Mouse (Mus musculus) embryonic facial prominence, embryonic 14.5 days (tissue): ENCODE measurements around the gene Spindoc. TPM values are rescaled to one million over a fixed set of nuclear protein-coding genes. Genes with fewer than 3 reads are reported as not detected.

ENCODE experiments used
- ATAC-seq: fragments of 200-750 bp; cut with Nextera tagmentation; 2 replicates; pipeline ENCODE4 v1.8.0; 2017; ENCODE audit warnings: low read depth, moderate number of reproducible peaks, moderate TSS enrichment
- DNase-seq: peaks from one replicate; pipeline ENCODE4 v3.0.0-alpha.2; 2015; ENCODE audit warnings: low spot score
- H3K27ac ChIP-seq: fragments of 300-500 bp; sonication (generic); replicated peaks from 2 replicates; pipeline ENCODE4 v1.5.1; 2014; ENCODE audit warnings: low read depth, mild to moderate bottlenecking, low read length, moderate library complexity
- H3K27me3 ChIP-seq: fragments of 300-500 bp; sonication (generic); replicated peaks from 2 replicates; pipeline ENCODE4 v1.6.1; 2014; ENCODE audit warnings: low read length; ENCODE audit not compliant: control insufficient read depth, insufficient read depth
- H3K36me3 ChIP-seq: fragments of 300-500 bp; sonication (generic); 2 replicates; pipeline ENCODE4 v1.6.1; 2014; ENCODE audit warnings: low read length, mixed read lengths; ENCODE audit not compliant: control insufficient read depth, insufficient read depth
- H3K4me1 ChIP-seq: fragments of 300-500 bp; sonication (generic); 2 replicates; pipeline ENCODE4 v1.6.1; 2014; ENCODE audit warnings: antibody characterized with exemption, low read length; ENCODE audit not compliant: control insufficient read depth, insufficient read depth
- H3K4me2 ChIP-seq: fragments of 300-500 bp; sonication (generic); 2 replicates; pipeline ENCODE4 v1.6.1; 2014; ENCODE audit warnings: low read depth, mild to moderate bottlenecking, low read length, moderate library complexity, mixed read lengths
- H3K4me3 ChIP-seq: fragments of 300-500 bp; sonication (generic); 2 replicates; pipeline ENCODE4 v1.5.1; 2014; ENCODE audit warnings: low read depth, mild to moderate bottlenecking, low read length
- H3K9ac ChIP-seq: fragments of 300-500 bp; sonication (generic); 2 replicates; pipeline ENCODE4 v1.6.1; 2014; ENCODE audit warnings: low read depth, mild to moderate bottlenecking, low read length, moderate library complexity, mixed read lengths
- H3K9me3 ChIP-seq: fragments of 300-500 bp; sonication (generic); 2 replicates; pipeline ENCODE4 v1.6.1; 2016; ENCODE audit warnings: low read length; ENCODE audit not compliant: control insufficient read depth
- WGBS: fragments of 180-500 bp; shearing (Covaris S2); extraction: QIAGEN DNeasy Blood & Tissue Kit; methylation state at CpG from one replicate; pipeline ENCODE4 v1.1.7; 2014; 5-methylcytosine and 5-hydroxymethylcytosine counted together
- polyA plus RNA-seq: library from polyadenylated mRNA; unstranded; fragments of >200 nt; fragmentation: Nextera tagmentation; extraction: Ambion mirVana; gene quantifications from 2 replicates; pipeline ENCODE4 v1.2.1, GENCODE M21; 2014

Gene Spindoc
- polyA plus RNA-seq, 1 experiment from 2014 or later = 23.5 TPM

DNA sequence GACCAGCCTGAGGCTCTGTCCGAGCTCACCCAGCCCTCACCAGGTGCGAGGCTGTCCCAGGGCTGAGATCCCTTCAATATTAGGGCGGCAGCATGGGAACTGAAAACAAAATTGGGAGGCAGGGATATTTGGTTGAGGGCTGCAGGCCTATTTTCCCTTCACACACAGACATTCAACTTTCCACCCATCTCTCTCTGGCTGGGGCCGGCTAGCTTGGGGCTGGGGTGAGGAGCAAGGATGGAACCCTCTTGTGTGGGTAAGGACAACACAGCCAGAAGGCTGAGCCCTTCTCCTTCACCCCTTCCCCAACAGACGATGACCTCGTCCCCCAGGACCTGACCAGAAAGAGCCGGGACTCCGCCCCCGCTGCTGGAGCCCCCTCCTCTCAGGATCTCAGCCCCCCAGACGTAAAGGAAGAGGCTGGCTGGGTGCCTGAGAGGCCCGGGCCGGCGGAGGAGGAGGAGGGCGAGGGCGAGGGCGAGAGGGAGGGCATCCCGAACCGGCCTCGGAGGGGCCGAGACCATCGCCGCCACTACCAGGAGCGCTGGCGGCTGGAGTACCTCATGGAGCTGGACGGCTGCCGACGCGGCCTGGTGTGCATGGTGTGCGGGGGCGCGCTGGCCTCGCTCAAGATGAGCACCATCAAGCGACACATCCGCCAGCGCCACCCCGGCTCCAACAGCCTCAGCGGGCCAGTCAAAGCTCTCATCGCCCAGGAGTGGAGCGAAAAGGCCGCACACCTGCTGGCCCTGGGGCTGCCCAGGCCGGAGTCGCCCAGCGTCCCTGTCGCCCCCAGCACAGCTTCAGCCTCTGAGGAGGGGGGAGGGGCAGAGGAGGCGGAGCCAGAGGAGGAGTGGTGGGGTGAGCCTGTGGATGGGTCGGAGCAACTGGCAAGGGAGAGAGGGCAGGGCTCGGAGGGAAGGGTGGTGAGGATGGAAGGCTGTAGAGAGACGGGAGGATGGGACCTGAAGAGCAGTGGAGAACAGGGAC, 39.1 kb upstream of the Spindoc start:
- Histone ChIP-seq H3K36me3 (peaks cover 70% of the 10 kb centered on the region), H3K9ac (peak overlapping the region; percentile 50), H3K4me3 (peak overlapping the region; percentile 22), H3K4me1 (peaks cover 47% of the 10 kb centered on the region), H3K4me2 (peak overlapping the region; percentile 48), H3K9me3 (no peaks in the 10 kb centered on the region), H3K27me3 (no peaks in the 10 kb centered on the region), H3K27ac (peak overlapping the region; percentile 65)
- DNase-seq = peak; percentile 76
- 15% methylated on average over 27 of the region's 48 CpGs for WGBS
- ATAC-seq = peak; percentile 5; the same call in 1 of the 2 replicates

- H3K9ac ChIP-seq = peak overlapping the region; percentile 32; the same call in 1 of the 2 replicates
Measured at GRCm38 (mm10) chr19:7420841-7421601, 38.2 kb upstream of the Spindoc start.

GRCm38 (mm10) chr19:7420108-7420507, 37.3 kb upstream of the Spindoc start:
- Histone ChIP-seq H3K27me3 (no peaks in the 10 kb centered on the region), H3K4me2 (peak overlapping the region; percentile 84), H3K4me1 (peaks cover 56% of the 10 kb centered on the region), H3K27ac (no peak overlapping the region), H3K4me3 (peak overlapping the region; percentile 87; the same call in 1 of the 2 replicates), H3K9ac (peak overlapping the region; percentile 96), H3K9me3 (no peaks in the 10 kb centered on the region), H3K36me3 (peaks cover 54% of the 10 kb centered on the region)
- ATAC-seq = no peak
- 51% methylated on average over 12 of the region's 12 CpGs for WGBS
- DNase-seq = no peak

More at GRCm38 (mm10) chr19:7420841-7421601, 38.2 kb upstream of the Spindoc start:
- Histone ChIP-seq H3K27ac (no peak overlapping the region), H3K9me3 (no peaks in the 10 kb centered on the region), H3K4me2 (peak overlapping the region; percentile 84), H3K4me1 (peaks cover 51% of the 10 kb centered on the region), H3K4me3 (peak overlapping the region; percentile 22; the same call in 1 of the 2 replicates), H3K36me3 (peaks cover 63% of the 10 kb centered on the region), H3K27me3 (no peaks in the 10 kb centered on the region)
- 47% methylated on average over 11 of the region's 27 CpGs for WGBS
- DNase-seq = no peak
- ATAC-seq = no peak

- peak overlapping the region; percentile 84 for H3K4me2 ChIP-seq
- ATAC-seq = no peak
- peaks cover 45% of the 10 kb centered on the region for H3K36me3 ChIP-seq
- no peaks in the 10 kb centered on the region for H3K27me3 ChIP-seq
- no peaks in the 10 kb centered on the region for H3K9me3 ChIP-seq
- no peak for DNase-seq
- H3K9ac ChIP-seq = peak overlapping the region; percentile 96
- peaks cover 56% of the 10 kb centered on the region for H3K4me1 ChIP-seq
- peak overlapping the region; percentile 87 for H3K4me3 ChIP-seq
- WGBS = 19% methylated on average over 6 of the region's 6 CpGs
- no peak overlapping the region for H3K27ac ChIP-seq
Measured at GRCm38 (mm10) chr19:7419134-7419533, 36.3 kb upstream of the Spindoc start.

- peak overlapping the region; percentile 98 for H3K27ac ChIP-seq
- H3K4me3 ChIP-seq = peak overlapping the region; percentile 87
- ATAC-seq (peak; percentile 76), DNase-seq (peak; percentile 86)
- no peaks in the 10 kb centered on the region for H3K9me3 ChIP-seq
- H3K36me3 ChIP-seq = peaks cover 36% of the 10 kb centered on the region
- peak overlapping the region; percentile 96 for H3K9ac ChIP-seq
- H3K4me1 ChIP-seq = peaks cover 50% of the 10 kb centered on the region
- under 1% methylated on average over 32 of the region's 59 CpGs for WGBS
- peak overlapping the region; percentile 84 for H3K4me2 ChIP-seq
- H3K27me3 ChIP-seq = no peaks in the 10 kb centered on the region
Measured at GRCm38 (mm10) chr19:7417911-7418849, 35.4 kb upstream of the Spindoc start.

GRCm38 (mm10) chr19:7416834-7417735, 34.3 kb upstream of the Spindoc start, which contains the start of gene 2700081O15Rik:
Gene 2700081O15Rik, plus strand, starts transcription at chr19:7417625.
- peak within 1 kb of the TSS; percentile 84 for H3K4me2 ChIP-seq
- H3K27me3 ChIP-seq = no peaks in the 10 kb centered on the region
- H3K4me1 ChIP-seq = peaks cover 39% of the 10 kb centered on the region
- peaks cover 25% of the 10 kb centered on the region for H3K36me3 ChIP-seq
- under 1% methylated on average over 18 of the region's 107 CpGs for WGBS
- ATAC-seq (peak; percentile 69), DNase-seq (peak; percentile 95)
- peak within 1 kb of the TSS; percentile 96 for H3K9ac ChIP-seq
- H3K4me3 ChIP-seq = peak within 1 kb of the TSS; percentile 87
- no peaks in the 10 kb centered on the region for H3K9me3 ChIP-seq
- H3K27ac ChIP-seq = peak within 1 kb of the TSS; percentile 98
